Mouse (Mus musculus) left cerebral cortex, adult 2 months (tissue): Measurements from ENCODE around the gene 5031439G07Rik. TPM values are rescaled to one million over a fixed set of nuclear protein-coding genes. Genes with fewer than 3 reads are reported as not detected.
"Not testable (repeated sequence)": the region's sequence is repeated elsewhere in the genome, so short reads cannot be mapped to it uniquely, and the experiment has no call there.

Source experiments
- DNase-seq, 2 experiments: peaks; one replicate each; pipeline ENCODE4 v3.0.0; 2021 to 2022; ENCODE audit warnings: low spot score in 2 of 2, mixed read lengths in 1 of 2; ENCODE audit errors: extremely low spot score in 1 of 2
- H3K27ac ChIP-seq: fragments of 200-600 bp; 2 replicates; pipeline ENCODE4 v1.8.1; 2022
- H3K4me3 ChIP-seq: fragments of 200-600 bp; 2 replicates; pipeline ENCODE4 v1.8.1; 2022
- CTCF ChIP-seq: fragments of 200-600 bp; IDR thresholded peaks from 2 replicates; pipeline ENCODE4 v1.8.1; 2022; ENCODE audit warnings: antibody characterized with exemption, mild to moderate bottlenecking, moderate library complexity
- intact Hi-C: fragments of 180-260 bp; cut with DNase I; formaldehyde crosslinking; loops from one replicate; pipeline ENCODE4 v1.15.1; 2025
- long read RNA-seq, 2 experiments: library from polyadenylated mRNA; stranded (forward); transcript quantifications; one replicate each; pipeline ENCODE4 v2.0.0; 2021; ENCODE audit warnings: borderline mapping rate in 2 of 2
- total RNA-seq, 2 experiments: library from RNA; stranded (reverse); gene quantifications; 2 replicates each; pipeline ENCODE4 v1.2.3; 2021

The 5031439G07Rik gene
- 10 to 100 TPM; 72.8 to 94.8 TPM for total RNA-seq
- long read RNA-seq, experiment 1, full-length matches to known transcripts, result 73 of 145 reads
- long read RNA-seq, experiment 1, partial matches to known transcripts, result 49 of 145 reads
- long read RNA-seq, experiment 1, other reads (novel, unspliced or antisense), result 23 of 145 reads
- long read RNA-seq, experiment 2, full-length matches to known transcripts, result 46 of 109 reads
- long read RNA-seq, experiment 2, partial matches to known transcripts, result 40 of 109 reads
- long read RNA-seq, experiment 2, other reads (novel, unspliced or antisense), result 23 of 109 reads

DNA sequence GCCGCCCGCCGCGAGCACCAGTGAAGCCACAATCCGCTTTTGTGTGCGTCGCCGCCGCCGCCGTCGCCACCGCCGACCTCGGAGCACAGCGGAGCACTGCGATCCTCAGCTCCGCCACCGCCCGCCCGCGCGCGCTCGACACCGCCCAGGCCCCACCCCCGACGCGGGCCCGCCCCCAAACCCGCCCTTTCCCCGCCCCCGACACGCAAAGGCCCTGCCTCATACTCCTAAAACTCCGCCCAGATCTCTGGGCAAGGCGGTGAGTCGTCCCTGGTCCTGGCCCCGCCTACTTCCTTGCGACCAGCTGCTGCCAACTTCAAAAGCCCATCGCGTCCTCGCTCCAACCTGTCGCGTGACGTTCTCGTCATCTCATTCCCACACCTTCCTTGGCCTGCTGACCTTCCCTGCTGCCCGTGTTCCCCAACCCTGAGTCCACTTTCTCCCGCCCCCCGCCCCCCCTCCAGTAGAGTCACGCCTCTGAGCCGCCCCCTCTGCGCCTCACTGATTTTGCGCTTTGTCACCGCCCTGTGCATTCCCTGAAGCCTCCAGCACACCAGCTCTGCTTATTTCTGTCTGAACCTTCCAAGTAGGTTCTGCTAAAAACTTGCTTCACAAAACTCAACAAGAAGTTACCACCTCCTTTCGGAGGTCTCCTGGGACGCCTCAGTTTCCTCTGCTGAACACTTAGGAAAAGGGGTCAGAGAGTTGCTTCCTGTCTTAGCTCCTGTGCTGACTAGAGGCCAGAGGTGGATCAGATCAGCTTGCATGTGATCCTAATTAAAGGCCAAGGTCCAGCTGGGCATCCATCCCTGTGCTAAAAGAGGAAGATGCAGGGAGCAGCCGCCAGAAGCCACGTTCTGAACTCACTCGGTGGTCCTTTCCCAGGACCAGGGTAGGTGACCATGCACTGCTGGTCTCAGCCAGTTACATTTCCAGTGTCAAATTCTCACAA lies at the start of gene 5031439G07Rik:
5031439G07Rik (minus strand) TSS at position 678 of the 952 bp plus-strand sequence.
- intact Hi-C loops, result loop anchor here (2.0 kb wide), 1 partner anchor 27 kb away; no protein-coding TSS in a partner anchor
- DNase-seq, result peak; percentile 78 to 85
- H3K27ac ChIP-seq, result peak within 1 kb of the TSS; percentile 89
- no peak; the same call in none of the 2 replicates for TF ChIP-seq CTCF
- H3K4me3 ChIP-seq, result peak within 1 kb of the TSS; percentile 92

DNA sequence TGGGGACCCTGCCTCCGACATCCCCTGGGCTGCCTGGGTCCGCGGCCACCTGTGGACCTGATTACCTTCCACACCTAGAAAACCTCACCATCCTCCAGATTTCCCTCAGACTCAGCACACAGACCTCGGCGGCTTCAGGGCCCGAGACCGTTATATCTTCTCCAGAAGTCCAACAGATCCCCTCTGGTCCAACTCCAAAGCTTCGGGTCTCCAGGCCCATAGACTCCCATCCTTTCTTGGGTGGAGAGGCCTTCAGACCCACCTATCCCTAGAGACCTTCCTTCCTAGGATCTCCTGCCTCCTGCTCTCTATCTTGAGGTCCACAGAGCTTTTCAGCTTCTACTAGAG lies 49.0 kb upstream of the 5031439G07Rik start:
- intact Hi-C loops, result no loop called here
- H3K4me3 ChIP-seq, result peak overlapping the region; percentile 70
- peak overlapping the region; percentile 84 for H3K27ac ChIP-seq
- DNase-seq, result no peak
- TF ChIP-seq CTCF, result no peak

DNA sequence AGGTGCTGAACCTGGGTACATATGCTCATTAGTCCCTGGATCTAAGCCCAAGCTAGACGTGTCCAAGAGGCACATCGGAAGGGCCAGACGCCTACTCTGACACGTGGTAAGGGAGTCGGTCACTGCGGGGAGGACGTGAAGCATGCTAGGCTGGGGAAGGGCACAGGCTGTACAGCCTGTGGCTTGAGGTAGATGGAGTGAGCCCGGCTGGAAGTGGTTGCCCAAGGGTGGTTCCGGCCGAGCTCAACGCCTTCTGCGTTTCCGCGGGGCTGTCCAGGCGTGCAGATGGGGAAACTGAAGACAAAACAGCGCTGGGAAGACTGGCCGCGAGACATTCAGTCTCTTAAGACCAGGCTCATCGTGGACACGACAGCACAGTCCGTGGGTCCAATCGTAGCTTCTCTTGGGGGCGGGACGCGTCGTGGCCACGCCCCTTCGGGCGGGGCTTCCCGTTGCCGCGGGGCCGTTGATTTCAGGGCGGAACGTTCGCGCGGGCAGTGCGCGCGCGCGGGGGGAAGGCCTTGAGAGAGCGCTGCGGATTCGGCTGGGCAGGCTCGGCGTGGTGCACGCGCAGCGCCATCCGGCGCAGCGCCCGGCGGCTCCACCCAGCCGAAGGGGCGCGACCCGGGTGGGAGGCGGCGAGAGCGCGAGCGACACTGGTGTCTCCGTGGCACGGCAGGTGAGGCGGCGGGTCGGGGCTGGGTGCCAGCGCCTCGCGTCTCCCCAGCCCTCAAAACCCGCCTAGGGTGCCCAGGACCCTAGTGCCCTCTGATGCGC lies 48.4 kb upstream of the 5031439G07Rik start:
- intact Hi-C loops, result no loop called here
- H3K4me3 ChIP-seq, result peak overlapping the region; percentile 70
- no peak; the same call in 1 of the 2 replicates for TF ChIP-seq CTCF
- peak overlapping the region; percentile 84 for H3K27ac ChIP-seq
- peak; percentile 98 for DNase-seq

DNA sequence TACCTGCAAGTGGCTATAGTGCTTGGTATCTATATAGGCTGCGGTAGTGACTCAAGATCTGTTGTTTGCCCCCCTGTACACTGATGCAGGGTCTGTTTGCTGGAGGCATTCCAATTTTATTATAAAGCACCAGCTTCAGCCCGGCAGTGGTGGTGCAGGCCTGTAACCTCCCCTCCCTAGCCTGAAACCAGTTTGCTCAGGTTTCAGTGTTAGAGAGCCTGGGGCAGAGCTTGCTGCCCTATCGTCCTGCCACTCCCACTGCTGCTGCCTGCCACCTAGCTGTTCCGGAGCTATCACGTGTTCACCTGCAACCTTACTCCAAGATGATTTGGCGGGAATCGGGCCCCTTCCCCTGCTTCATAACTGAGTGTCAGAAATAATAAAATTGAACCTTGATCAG lies 45.6 kb upstream of the 5031439G07Rik start:
- intact Hi-C loops, H3K4me3 ChIP-seq, H3K27ac ChIP-seq, DNase-seq: not testable (repeated sequence)

DNA sequence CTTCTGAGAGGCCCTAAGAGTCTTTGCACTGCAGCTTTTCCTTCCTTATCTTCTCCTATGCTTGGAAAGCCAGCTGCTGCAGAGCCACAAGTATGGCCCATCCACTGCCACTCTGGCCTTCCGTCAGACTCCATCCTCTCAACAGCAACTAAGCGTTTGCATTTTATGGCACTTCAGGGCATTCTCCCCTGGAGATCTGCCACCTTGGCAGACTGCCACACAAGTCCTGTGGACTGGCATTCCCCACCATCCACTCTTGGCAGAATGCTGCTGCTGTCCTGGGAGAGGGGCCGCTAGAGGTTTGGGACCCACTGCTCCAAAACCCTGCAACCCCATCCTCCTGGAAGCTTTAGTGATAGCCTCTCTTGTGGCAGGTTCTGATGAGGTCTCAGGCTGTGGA lies 43.5 kb upstream of the 5031439G07Rik start:
- TF ChIP-seq CTCF, result no peak
- intact Hi-C loops, result no loop called here
- DNase-seq, result no peak
- Histone ChIP-seq H3K4me3 (no peak overlapping the region), H3K27ac (no peak overlapping the region)

DNA sequence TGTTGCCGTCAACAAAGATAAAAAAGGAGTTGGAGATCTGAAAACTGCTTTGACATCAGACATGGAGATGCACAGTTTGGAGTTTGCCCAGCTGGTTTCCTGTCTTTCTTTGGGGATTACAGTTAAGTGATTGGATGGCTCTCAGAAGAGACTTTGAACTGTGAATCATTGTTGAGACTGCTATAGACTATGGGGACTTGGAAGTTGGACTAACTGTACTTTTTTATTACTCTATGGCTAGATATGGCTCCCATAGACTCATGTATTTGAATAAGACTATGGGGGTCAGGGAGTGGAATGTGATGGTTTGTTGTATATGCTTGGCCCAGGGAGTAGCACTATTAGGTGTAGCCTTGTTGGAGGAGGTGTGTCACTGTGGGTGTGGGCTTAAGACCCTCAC lies 42.3 kb upstream of the 5031439G07Rik start:
- H3K4me3 ChIP-seq, intact Hi-C loops: not testable (repeated sequence)

DNA sequence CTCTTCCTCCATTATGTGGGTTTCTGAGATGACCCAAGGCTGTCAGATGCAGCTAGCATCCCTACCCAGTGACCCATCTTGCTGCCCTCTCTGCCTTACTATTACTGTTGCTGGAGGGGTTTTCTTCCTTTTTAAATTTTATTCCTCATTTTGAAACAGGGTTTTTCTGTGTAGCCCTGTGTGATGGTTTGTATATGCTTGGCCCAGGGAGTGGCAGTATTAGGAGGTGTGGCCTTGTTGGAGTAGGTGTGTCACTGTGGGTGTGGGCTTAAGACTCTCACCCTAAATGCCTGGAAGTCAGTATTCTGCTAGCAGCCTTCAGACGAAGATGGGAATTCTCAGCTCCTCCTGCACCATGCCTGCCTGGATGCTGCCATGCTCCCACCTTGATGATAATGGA lies 40.3 kb upstream of the 5031439G07Rik start, which contains the start of gene Fam118a:
Fam118a (plus strand) TSS at position 301 of the 400 bp plus-strand sequence.
- intact Hi-C loops, H3K4me3 ChIP-seq, H3K27ac ChIP-seq, DNase-seq: not testable (repeated sequence)

More for the DNA sequence above, 42.3 kb upstream of the 5031439G07Rik start:
- not testable (repeated sequence) for DNase-seq, H3K27ac ChIP-seq

DNA sequence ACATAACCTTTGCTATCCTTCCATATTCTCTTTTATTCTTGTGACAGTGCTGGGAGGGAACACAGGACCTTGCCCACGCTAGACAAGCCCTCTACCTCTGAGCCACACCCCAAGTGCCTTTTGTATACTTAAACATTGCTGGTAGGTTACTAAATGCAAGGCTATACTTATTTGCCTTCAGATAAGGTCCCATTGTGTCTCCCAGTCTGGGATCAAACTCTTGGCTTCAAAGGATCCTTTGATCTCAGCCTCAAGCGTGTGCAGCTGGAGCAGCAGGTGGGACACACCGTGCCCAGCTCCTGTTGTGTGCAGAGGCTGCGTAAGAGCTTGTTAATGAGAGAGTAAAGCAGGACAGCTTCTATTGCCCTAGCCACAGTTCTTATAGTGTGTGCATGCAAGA lies 39.4 kb upstream of the 5031439G07Rik start:
- no peak for DNase-seq
- intact Hi-C loops, result no loop called here
- no peak for TF ChIP-seq CTCF
- Histone ChIP-seq H3K4me3 (no peak overlapping the region), H3K27ac (no peak overlapping the region)

DNA sequence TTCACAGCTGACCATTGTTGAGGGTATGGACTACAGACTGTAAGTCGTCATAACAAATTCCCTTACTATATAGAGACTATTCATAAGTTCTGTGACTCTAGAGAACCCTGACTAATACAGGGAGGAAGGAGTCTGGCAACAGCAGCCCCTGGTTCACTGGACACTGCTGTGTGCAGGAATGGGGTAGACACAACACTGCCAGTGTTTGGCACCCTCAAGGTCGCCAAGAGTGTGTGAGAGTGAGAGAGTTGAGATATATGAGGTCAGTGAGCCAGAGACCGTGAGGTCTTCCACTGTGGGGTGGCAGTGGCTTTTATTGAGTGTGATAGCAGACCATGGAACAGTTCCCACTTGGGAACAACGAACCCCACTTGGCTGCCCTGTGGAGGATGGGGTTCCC lies 37.8 kb upstream of the 5031439G07Rik start:
- Histone ChIP-seq H3K27ac (no peak overlapping the region), H3K4me3 (no peak overlapping the region)
- intact Hi-C loops, result no loop called here
- no peak for TF ChIP-seq CTCF
- no peak for DNase-seq

DNA sequence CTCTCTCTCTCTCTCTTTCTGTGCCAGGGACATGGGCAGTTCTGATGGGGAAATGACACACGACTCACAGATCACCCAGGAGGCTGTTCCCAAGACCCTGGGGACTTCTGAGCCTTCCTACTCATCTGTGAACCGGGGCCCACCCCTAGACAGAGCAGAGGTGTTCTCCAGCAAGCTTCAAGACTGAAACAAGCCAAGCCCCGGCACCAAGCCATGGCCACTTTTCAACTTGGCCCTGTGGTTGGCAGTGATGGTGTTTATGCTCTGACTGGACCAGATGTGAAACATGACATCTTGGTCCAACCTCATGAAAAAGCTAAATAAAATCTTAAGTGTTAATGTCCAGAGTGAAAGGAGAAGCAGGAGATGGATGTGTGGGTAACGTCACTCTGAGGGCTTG lies 33.9 kb upstream of the 5031439G07Rik start:
- intact Hi-C loops, result no loop called here
- no peak overlapping the region for H3K4me3 ChIP-seq
- no peak for DNase-seq
- H3K27ac ChIP-seq, result no peak overlapping the region
- TF ChIP-seq CTCF, result no peak

DNA sequence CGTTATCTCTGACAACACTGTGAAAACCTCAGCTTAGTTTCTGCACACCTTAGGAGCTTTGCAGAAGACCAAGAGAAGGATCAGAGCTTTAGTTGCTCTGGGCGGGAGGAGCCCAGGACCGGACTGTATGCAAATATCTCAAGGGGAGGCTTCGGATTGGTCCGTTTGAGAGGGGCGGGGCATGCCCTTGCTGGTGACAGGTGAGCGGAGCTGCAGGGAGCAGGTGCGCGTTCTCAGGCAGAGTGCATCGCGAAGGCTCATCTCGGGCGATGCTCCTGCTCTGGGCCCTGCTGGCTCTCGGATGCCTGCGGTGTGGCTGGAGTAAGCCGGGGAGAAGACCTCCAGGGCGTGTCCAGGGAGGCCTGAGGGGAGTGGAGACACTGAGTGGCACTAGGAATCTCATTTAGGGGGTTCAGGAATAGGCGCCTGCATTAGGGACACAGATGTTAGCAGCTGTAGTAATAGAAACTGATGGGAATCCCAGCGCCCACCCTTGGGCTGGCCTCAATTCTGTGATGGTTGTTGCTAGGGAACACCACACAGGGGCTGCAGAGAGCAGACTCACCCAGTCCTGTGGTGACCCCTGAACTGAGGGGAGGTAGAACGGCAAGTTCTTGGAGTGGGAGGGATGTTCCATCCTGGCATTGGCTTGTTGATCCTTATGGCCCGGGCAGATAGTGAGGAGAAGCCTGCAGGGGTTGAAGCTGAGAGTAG lies 28.8 kb upstream of the 5031439G07Rik start, which contains the start of gene Upk3a:
Upk3a (plus strand) TSS at position 191 of the 714 bp plus-strand sequence.
- no peak within 1 kb of the TSS for H3K27ac ChIP-seq
- no peak for DNase-seq
- intact Hi-C loops, result loop anchor here (5.0 kb wide), 1 partner anchor 55 kb away; no protein-coding TSS in a partner anchor
- TF ChIP-seq CTCF, result no peak
- H3K4me3 ChIP-seq, result no peak within 1 kb of the TSS
